Mouse (Mus musculus): Measurements from ENCODE around the gene Pdxdc1. TPM values are rescaled to one million over a fixed set of nuclear protein-coding genes. Genes with fewer than 3 reads are reported as not detected.

Gene Pdxdc1
- polyA plus RNA-seq, 1 experiment from 2014 or later, result 70.7 TPM

DNA sequence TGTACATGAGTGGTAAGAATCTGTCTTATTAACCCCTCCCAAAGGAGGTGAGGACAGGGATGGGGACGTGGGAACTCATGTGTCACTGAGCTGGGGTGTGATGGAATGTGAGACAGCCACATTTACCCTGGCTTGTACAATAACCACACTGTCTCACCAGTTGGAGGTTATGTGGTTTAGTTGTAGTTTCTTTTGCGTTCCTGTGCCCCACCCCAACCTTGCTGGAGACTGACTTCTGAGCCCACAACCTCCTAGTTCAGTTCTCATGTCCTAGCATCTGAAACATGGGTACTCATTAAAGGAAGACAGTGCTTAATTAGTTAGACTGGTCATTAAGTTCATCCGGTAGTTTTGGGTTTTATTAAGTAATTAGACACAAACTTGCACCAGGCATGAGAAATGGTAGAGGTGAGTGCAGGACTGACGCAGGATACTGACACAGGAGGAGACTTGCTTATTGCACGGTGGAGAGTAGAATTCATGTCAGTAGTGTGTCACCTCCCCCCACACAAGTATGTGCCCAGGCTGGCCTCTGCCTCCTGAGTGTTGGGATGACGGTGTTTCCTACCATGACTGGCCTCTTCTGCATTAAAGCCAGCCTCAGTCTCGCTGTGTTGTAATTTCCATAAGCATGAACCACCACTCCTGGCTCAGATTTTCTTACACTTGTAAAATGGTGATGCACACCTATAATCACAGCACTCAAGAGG is 77.0 kb downstream of the Pdxdc1 start:
- 89% methylated on average over 7 of the region's 7 CpGs for WGBS

GRCm38 (mm10) chr16:13820771-13821170 is 82.2 kb downstream of the Pdxdc1 start:
- H3K27ac ChIP-seq, result no peak overlapping the region
- peaks cover 26% of the 10 kb centered on the region for H3K4me1 ChIP-seq
- H3K4me3 ChIP-seq, result peak overlapping the region; percentile 80; the same call in 1 of the 2 replicates
- 93% methylated on average over 5 of the region's 5 CpGs for WGBS
- H3K9me3 ChIP-seq, result no peaks in the 10 kb centered on the region
- H3K36me3 ChIP-seq (replicated peaks), result peaks cover 19% of the 10 kb centered on the region
- DNase-seq (ENCODE audit: extremely low spot score, low spot score), result no peak
- H3K27me3 ChIP-seq (ENCODE audit: poor library complexity, severe bottlenecking), result no peaks in the 10 kb centered on the region

More for the DNA sequence above, 77.0 kb downstream of the Pdxdc1 start:
- H3K4me3 ChIP-seq, result no peak overlapping the region
- no peak for DNase-seq (ENCODE audit: extremely low spot score, low spot score)
- no peaks in the 10 kb centered on the region for H3K9me3 ChIP-seq
- H3K27ac ChIP-seq, result no peak overlapping the region
- no peaks in the 10 kb centered on the region for H3K27me3 ChIP-seq (ENCODE audit: poor library complexity, severe bottlenecking)
- no peaks in the 10 kb centered on the region for H3K4me1 ChIP-seq
- H3K36me3 ChIP-seq (replicated peaks), result peaks cover 48% of the 10 kb centered on the region

- peaks cover 27% of the 10 kb centered on the region for H3K36me3 ChIP-seq (replicated peaks)
- 54% methylated on average over 12 of the region's 12 CpGs for WGBS
- H3K9me3 ChIP-seq, result no peaks in the 10 kb centered on the region
Observed at GRCm38 (mm10) chr16:13819806-13820500, 83.0 kb downstream of the Pdxdc1 start.

GRCm38 (mm10) chr16:13819394-13819743 is 83.6 kb downstream of the Pdxdc1 start:
- H3K36me3 ChIP-seq (replicated peaks), result peaks cover 32% of the 10 kb centered on the region
- DNase-seq (ENCODE audit: extremely low spot score, low spot score), result no peak
- WGBS, result under 1% methylated on average over 36 of the region's 36 CpGs
- peaks cover 26% of the 10 kb centered on the region for H3K4me1 ChIP-seq
- no peaks in the 10 kb centered on the region for H3K27me3 ChIP-seq (ENCODE audit: poor library complexity, severe bottlenecking)
- peak overlapping the region; percentile 93 for H3K27ac ChIP-seq
- H3K9me3 ChIP-seq, result no peaks in the 10 kb centered on the region
- peak overlapping the region; percentile 80 for H3K4me3 ChIP-seq

More at GRCm38 (mm10) chr16:13819806-13820500, 83.0 kb downstream of the Pdxdc1 start:
- DNase-seq (ENCODE audit: extremely low spot score, low spot score), result peak; percentile 23
- peak overlapping the region; percentile 93 for H3K27ac ChIP-seq
- H3K4me3 ChIP-seq, result peak overlapping the region; percentile 80
- peaks cover 26% of the 10 kb centered on the region for H3K4me1 ChIP-seq
- no peaks in the 10 kb centered on the region for H3K27me3 ChIP-seq (ENCODE audit: poor library complexity, severe bottlenecking)

DNA sequence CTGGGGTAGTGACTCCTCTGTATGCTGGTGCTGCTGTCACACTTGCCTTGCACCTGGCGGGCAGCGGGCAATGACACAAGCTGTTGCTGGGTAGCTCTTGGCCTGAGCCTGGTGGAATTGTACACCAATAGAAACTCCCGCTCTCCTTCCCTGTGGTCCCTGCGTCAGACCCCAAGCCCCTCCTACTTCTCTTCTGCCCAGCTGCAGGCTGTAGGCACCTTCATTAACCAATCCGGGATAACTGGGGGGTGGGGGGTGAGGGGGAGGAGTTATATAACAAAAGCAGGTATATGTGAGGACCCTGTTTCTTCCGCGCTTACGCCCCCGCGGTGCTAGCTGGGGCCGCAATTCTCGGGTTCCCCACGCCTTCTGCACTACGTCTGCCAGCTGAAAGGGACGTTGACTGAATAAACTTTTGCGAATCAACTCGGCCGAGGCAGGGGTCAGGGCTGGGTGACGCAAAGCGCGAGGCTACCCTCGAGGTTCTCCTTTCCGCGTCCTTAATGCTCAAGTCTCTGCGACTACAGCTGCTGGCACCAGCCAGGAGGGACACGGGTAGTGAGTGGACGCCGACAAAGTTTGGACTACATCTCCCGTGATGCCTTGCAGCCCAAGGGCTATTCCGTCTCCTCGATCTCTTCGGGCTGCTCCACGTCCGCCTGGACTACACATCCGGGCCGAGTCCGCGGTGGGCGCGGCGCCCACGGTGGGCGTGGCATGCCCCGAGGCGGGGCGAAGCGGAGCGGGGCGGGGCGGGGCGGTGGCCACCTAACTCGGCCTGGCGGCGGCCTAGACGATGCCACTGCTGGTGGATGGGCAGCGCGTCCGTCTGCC is 84.2 kb downstream of the Pdxdc1 start, which contains the start of gene Ntan1:
TSS of gene Ntan1 (plus strand) at position 286 of the 834 bp plus-strand sequence.
- Histone ChIP-seq H3K36me3 (replicated peaks) (peaks cover 35% of the 10 kb centered on the region), H3K27ac (peak within 1 kb of the TSS; percentile 93), H3K9me3 (no peaks in the 10 kb centered on the region), H3K4me3 (peak within 1 kb of the TSS; percentile 80), H3K4me1 (peaks cover 26% of the 10 kb centered on the region), H3K27me3 (ENCODE audit: poor library complexity, severe bottlenecking) (no peaks in the 10 kb centered on the region)
- DNase-seq (ENCODE audit: extremely low spot score, low spot score), result peak; percentile 95
- WGBS, result under 1% methylated on average over 58 of the region's 58 CpGs

DNA sequence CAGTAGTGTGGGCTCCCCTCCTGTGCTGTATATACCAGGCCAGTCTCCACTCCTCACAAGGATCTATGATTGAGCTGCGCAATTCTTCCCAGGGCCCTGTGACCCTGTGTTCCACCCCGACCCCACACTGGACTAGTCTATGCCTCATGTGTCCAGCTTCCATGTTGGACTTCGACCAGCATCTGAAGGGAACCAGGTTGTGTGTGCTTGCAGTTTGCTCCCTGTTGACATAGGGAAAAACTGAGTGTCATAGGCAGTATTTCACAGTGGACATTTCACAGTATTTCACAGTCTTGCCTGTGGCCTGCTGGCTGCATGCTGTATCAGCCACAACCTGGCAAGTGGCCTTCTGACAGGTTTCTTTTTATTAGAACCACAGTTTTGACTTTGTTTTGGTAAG is 89.7 kb downstream of the Pdxdc1 start:
- Histone ChIP-seq H3K4me3 (no peak overlapping the region), H3K4me1 (peaks cover 7% of the 10 kb centered on the region), H3K27ac (no peak overlapping the region), H3K36me3 (replicated peaks) (peaks cover 84% of the 10 kb centered on the region), H3K27me3 (ENCODE audit: poor library complexity, severe bottlenecking) (no peaks in the 10 kb centered on the region), H3K9me3 (no peaks in the 10 kb centered on the region)
- WGBS, result 97% methylated on average over 3 of the region's 3 CpGs
- DNase-seq (ENCODE audit: extremely low spot score, low spot score), result no peak

DNA sequence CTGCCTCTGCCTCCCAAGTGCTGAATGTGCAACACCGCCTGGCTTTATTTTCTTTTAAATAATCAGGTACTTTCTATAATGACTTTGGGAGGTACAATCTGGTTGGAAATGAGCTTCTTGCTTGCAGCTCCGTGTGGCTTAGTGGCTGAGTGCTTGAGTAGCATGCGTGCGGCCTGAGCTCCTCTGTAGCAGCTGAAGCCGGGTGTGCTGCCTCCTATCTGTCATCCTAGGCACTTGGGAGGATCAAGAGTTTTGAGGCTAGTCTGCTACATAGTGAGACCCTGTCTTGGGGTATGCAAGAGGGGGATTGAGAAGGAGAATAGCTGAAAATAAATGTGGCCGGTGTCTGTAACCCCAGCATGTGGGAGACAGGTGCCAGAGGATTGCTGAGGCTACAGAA is 90.8 kb downstream of the Pdxdc1 start:
- Histone ChIP-seq H3K4me3 (no peak overlapping the region), H3K9me3 (no peaks in the 10 kb centered on the region), H3K27me3 (ENCODE audit: poor library complexity, severe bottlenecking) (no peaks in the 10 kb centered on the region), H3K36me3 (replicated peaks) (peaks cover 94% of the 10 kb centered on the region), H3K4me1 (no peaks in the 10 kb centered on the region), H3K27ac (no peak overlapping the region)
- 94% methylated on average over 6 of the region's 6 CpGs for WGBS
- no peak for DNase-seq (ENCODE audit: extremely low spot score, low spot score)

DNA sequence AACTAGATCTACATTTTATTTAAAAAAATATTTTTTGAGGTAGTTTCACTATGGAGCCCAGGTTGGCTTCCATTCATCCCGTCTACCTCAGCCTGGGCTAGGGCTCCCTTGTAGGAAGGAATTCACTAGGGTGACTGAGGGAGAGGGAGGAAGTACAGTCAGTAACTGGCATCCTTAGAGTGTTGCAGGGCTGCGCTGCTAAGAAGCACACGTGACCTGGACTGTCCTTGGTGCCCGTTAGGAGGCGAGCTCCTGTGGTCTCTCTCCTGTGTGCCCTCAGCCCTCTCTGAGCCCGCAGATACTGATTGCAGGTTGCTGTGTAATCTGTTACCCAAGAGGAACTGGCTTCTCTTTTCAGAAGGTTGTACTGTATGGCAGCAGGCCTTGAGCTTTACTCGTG is 94.5 kb downstream of the Pdxdc1 start:
- Histone ChIP-seq H3K4me3 (no peak overlapping the region), H3K36me3 (replicated peaks) (peaks cover 99% of the 10 kb centered on the region), H3K27ac (no peak overlapping the region), H3K27me3 (ENCODE audit: poor library complexity, severe bottlenecking) (no peaks in the 10 kb centered on the region), H3K9me3 (no peaks in the 10 kb centered on the region), H3K4me1 (no peaks in the 10 kb centered on the region)
- WGBS, result 90% methylated on average over 7 of the region's 7 CpGs
- DNase-seq (ENCODE audit: extremely low spot score, low spot score), result no peak

DNA sequence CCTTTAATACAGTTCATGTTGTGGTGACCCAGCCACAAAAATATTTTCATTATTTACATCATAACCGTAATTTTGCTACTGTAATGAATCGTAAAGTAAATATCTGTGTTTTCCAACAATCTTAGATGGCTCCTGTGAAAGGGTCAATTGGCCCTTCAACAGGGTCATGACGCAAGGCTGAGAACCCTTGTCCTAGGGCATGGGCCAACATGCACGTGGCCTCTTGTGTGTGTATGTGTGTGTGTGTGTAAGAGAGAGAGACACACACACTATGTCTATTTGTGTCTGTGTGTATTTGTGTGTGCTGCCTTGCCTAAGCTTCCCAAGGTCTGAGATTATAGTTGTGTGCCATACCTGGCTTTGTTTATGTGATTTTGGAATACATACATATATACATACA is 95.3 kb downstream of the Pdxdc1 start:
- Histone ChIP-seq H3K27me3 (ENCODE audit: poor library complexity, severe bottlenecking) (no peaks in the 10 kb centered on the region), H3K9me3 (no peaks in the 10 kb centered on the region), H3K27ac (no peak overlapping the region), H3K4me1 (no peaks in the 10 kb centered on the region), H3K36me3 (replicated peaks) (peaks cover 99% of the 10 kb centered on the region), H3K4me3 (no peak overlapping the region)
- WGBS, result 96% methylated on average over 4 of the region's 4 CpGs
- no peak for DNase-seq (ENCODE audit: extremely low spot score, low spot score)

DNA sequence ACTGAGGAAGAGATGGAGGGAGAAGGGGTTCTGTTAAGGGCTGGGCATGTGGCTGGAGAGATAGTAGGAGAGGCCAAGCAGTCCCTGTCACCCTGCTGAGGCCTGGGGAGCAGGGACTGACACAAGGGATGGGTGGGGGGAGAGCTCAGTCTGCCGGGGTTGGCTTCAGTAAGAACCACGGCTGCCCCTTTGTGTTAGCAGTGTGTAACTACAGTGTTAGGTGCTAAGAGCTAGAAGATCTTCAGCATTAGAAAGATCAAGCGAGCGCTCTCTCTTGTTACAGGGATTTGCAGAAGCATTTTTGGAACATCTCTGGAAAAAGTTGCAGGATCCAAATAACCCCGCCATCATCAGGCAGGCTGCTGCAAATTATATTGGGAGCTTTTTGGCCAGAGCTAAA is 98.3 kb downstream of the Pdxdc1 start:
- H3K27ac ChIP-seq, result no peak overlapping the region
- no peaks in the 10 kb centered on the region for H3K4me1 ChIP-seq
- H3K27me3 ChIP-seq (ENCODE audit: poor library complexity, severe bottlenecking), result no peaks in the 10 kb centered on the region
- no peak overlapping the region for H3K4me3 ChIP-seq
- 93% methylated on average over 5 of the region's 5 CpGs for WGBS
- H3K9me3 ChIP-seq, result no peaks in the 10 kb centered on the region
- no peak for DNase-seq (ENCODE audit: extremely low spot score, low spot score)
- peaks cover 98% of the 10 kb centered on the region for H3K36me3 ChIP-seq (replicated peaks)

DNA sequence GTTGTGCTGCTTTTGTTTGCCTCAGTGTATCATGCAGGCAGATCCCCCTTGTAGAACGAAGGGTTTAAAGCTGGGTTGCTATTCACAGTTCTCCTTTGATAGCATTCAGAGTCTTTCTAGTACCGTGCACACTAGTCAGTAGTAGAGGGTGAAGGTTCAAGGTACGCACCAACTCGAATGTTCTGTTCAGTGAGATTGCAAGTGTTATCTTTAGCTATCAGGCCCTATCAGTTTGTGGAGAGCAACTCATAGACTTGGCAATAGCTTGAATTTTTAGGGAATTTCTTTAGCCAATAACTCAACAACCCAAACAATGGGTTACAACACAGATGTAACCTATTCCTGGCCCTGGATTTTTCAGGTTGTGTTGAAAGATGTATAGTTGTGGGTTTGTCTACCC is 101.7 kb downstream of the Pdxdc1 start:
- Histone ChIP-seq H3K27me3 (ENCODE audit: poor library complexity, severe bottlenecking) (no peaks in the 10 kb centered on the region), H3K4me3 (no peak overlapping the region), H3K36me3 (replicated peaks) (peaks cover 99% of the 10 kb centered on the region), H3K4me1 (no peaks in the 10 kb centered on the region), H3K27ac (no peak overlapping the region), H3K9me3 (no peaks in the 10 kb centered on the region)
- no peak for DNase-seq (ENCODE audit: extremely low spot score, low spot score)
- WGBS, result 94% methylated on average over 4 of the region's 4 CpGs

GRCm38 (mm10) chr16:13796746-13797175 is 106.2 kb downstream of the Pdxdc1 start:
- no peak for DNase-seq (ENCODE audit: extremely low spot score, low spot score)
- peaks cover 99% of the 10 kb centered on the region for H3K36me3 ChIP-seq (replicated peaks)
- 95% methylated on average over 5 of the region's 5 CpGs for WGBS

More at GRCm38 (mm10) chr16:13796746-13797175, 106.2 kb downstream of the Pdxdc1 start:
- H3K4me3 ChIP-seq, result no peak overlapping the region
- H3K9me3 ChIP-seq, result no peaks in the 10 kb centered on the region
- no peaks in the 10 kb centered on the region for H3K4me1 ChIP-seq
- no peak overlapping the region for H3K27ac ChIP-seq
- no peaks in the 10 kb centered on the region for H3K27me3 ChIP-seq (ENCODE audit: poor library complexity, severe bottlenecking)

All from forebrain, embryonic 10.5 days (tissue).